Mouse (Mus musculus) heart, embryonic 15.5 days (tissue): ENCODE data around the gene B4galt5. TPM values are rescaled to one million over a fixed set of nuclear protein-coding genes. Genes with fewer than 3 reads are reported as not detected.

Experiments used
- ATAC-seq: fragments of 200-750 bp; cut with Nextera tagmentation; replicated peaks from 2 replicates; pipeline ENCODE4 v1.8.0; 2017; ENCODE audit warnings: low read depth, moderate TSS enrichment; ENCODE audit not compliant: insufficient number of reproducible peaks, insufficient read depth, low FRiP score
- H3K27ac ChIP-seq: fragments of 300-500 bp; sonication (generic); 2 replicates; pipeline ENCODE4 v1.5.1; 2015; ENCODE audit warnings: mild to moderate bottlenecking, inconsistent platforms
- H3K27me3 ChIP-seq: fragments of 300-500 bp; sonication (generic); 2 replicates; pipeline ENCODE4 v1.6.1; 2015; ENCODE audit warnings: inconsistent platforms
- H3K36me3 ChIP-seq: fragments of 300-500 bp; sonication (generic); 2 replicates; pipeline ENCODE4 v1.6.1; 2015; ENCODE audit warnings: mild to moderate bottlenecking, inconsistent platforms
- H3K4me1 ChIP-seq: fragments of 300-500 bp; sonication (generic); replicated peaks from 2 replicates; pipeline ENCODE4 v1.6.1; 2015; ENCODE audit warnings: inconsistent platforms
- H3K4me2 ChIP-seq: fragments of 300-500 bp; sonication (generic); 2 replicates; pipeline ENCODE4 v1.6.1; 2015; ENCODE audit warnings: inconsistent platforms, mild to moderate bottlenecking, moderate library complexity
- H3K4me3 ChIP-seq: fragments of 300-500 bp; sonication (generic); 2 replicates; pipeline ENCODE4 v1.5.1; 2015; ENCODE audit warnings: mild to moderate bottlenecking, inconsistent platforms
- H3K9ac ChIP-seq: fragments of 300-500 bp; sonication (generic); 2 replicates; pipeline ENCODE4 v1.6.1; 2015; ENCODE audit warnings: mild to moderate bottlenecking, inconsistent platforms
- H3K9me3 ChIP-seq: fragments of 300-500 bp; sonication (generic); replicated peaks from 2 replicates; pipeline ENCODE4 v1.6.1; 2016; ENCODE audit warnings: inconsistent platforms
- WGBS: fragments of 180-500 bp; shearing (Covaris S2); methylation state at CpG from one replicate; pipeline ENCODE4 v1.1.7; 2015; ENCODE audit warnings: mixed read lengths; 5-methylcytosine and 5-hydroxymethylcytosine counted together
- polyA plus RNA-seq: library from polyadenylated mRNA; unstranded; fragments of >200 nt; fragmentation: Nextera tagmentation; extraction: Ambion mirVana; gene quantifications from 2 replicates; pipeline ENCODE4 v1.2.1, GENCODE M21; 2015

The B4galt5 gene
- polyA plus RNA-seq, 1 experiment from 2014 or later: 12.7 TPM

DNA sequence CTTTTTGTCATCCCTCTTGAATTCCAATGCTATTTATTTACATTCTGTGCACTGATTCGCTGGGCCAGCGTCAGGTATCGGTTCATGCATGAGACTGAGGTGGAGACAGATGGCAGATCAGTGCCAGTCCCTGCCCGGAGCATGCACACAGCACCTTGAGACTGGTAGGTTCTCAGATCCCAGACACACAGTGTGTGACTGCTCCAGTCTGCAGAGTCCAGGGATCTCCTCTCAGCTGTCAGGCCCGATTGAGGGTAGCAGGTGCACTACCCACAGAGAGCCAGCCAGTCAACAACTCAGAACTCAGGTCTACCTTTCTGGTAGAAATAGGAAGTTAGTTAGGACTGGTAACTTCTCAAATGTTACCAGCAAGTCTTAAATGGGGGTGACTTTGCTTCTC is 18.4 kb downstream of the B4galt5 start:
- H3K9me3 ChIP-seq: no peaks in the 10 kb centered on the region
- no peaks in the 10 kb centered on the region for H3K36me3 ChIP-seq
- H3K4me2 ChIP-seq: no peak overlapping the region
- WGBS: 84% methylated on average over 5 of the region's 5 CpGs
- H3K4me1 ChIP-seq: peaks cover 40% of the 10 kb centered on the region
- H3K27me3 ChIP-seq: no peaks in the 10 kb centered on the region
- no peak overlapping the region for H3K27ac ChIP-seq
- no peak overlapping the region for H3K9ac ChIP-seq
- no peak overlapping the region for H3K4me3 ChIP-seq
- ATAC-seq: no peak

DNA sequence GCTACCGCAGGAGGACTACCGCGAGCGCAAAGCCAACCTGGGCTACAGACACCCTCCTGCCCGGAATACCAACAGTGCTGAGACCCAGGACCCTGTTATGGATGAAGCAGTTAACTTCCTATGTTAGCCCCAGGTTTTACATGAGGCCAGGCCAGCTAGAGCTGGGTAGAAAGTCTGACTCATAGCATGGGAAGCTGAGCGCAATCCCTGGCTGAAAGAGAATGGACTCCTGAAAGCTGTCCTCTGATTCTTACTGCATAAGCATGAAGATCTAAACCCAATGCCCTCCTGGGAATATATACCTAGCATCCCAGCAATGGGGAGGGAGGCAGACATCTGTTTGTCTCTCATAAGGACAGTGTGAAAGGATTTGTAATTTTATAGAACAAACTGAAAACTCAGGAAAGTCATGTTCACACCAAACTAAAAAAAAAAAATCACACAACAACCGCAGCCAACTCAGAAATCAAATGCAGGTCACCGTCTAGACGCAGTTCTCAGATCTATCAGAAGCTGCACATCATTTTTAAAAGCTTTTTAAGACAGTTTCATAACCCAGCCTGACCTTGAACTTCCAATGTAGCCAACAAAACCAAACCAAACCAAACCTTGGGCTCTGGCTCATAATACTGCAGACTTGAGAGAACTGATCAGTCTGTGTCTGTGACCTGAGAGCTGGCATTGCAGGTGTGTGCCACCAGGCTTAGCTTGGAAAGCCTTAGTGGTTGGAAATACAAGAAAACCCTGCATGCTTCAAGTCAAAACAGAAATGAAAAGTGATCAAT is 19.3 kb downstream of the B4galt5 start:
- H3K9me3 ChIP-seq: no peaks in the 10 kb centered on the region
- H3K4me3 ChIP-seq: no peak overlapping the region
- no peaks in the 10 kb centered on the region for H3K27me3 ChIP-seq
- WGBS: 86% methylated on average over 9 of the region's 9 CpGs
- peaks cover 37% of the 10 kb centered on the region for H3K4me1 ChIP-seq
- H3K36me3 ChIP-seq: no peaks in the 10 kb centered on the region
- H3K4me2 ChIP-seq: no peak overlapping the region
- no peak overlapping the region for H3K27ac ChIP-seq
- H3K9ac ChIP-seq: no peak overlapping the region
- ATAC-seq: no peak

DNA sequence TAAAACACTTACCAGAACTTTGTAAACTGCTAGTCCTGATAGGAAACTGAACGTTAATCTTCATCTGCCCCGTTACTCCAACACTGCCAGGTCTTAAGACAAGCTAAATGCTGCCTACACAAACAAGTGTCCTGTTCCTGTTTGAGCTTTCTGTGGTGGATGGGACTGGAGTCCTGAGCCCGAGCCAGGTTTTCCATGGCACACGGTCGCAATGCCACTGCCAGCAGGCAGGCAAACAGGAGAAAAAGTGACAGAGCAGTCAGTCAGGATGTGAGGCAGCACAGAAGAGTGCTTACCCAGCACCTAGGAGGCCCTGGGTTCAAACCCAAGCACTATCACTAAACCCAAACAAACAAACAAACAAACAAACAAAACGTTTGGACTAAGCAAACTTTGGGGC is 20.6 kb downstream of the B4galt5 start:
- Histone ChIP-seq H3K4me1 (peaks cover 45% of the 10 kb centered on the region), H3K27me3 (no peaks in the 10 kb centered on the region), H3K9ac (no peak overlapping the region), H3K9me3 (no peaks in the 10 kb centered on the region), H3K4me3 (no peak overlapping the region), H3K27ac (no peak overlapping the region), H3K4me2 (no peak overlapping the region), H3K36me3 (no peaks in the 10 kb centered on the region)
- WGBS: 80% methylated on average over 6 of the region's 6 CpGs
- ATAC-seq: no peak

DNA sequence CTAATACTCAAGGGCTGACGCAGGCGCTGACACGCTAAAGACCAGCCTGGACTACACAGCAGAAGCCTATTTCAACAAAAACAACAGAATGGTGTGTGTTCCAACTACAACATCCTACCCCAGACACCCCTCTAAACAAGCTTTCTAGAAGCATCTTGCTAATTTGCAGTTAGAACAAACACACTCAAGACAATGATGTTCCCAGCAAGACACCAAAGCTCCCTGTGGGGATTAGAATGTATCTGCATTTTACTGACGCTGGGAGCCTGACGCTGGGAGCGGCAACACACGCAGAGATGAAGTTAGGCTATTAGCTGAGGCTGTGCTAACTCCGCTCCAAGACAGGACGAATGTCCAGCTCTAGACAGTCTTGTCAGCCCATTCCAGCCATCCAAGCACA is 22.4 kb downstream of the B4galt5 start:
- WGBS: 73% methylated on average over 9 of the region's 9 CpGs
- peaks cover 41% of the 10 kb centered on the region for H3K4me1 ChIP-seq
- no peak for ATAC-seq

DNA sequence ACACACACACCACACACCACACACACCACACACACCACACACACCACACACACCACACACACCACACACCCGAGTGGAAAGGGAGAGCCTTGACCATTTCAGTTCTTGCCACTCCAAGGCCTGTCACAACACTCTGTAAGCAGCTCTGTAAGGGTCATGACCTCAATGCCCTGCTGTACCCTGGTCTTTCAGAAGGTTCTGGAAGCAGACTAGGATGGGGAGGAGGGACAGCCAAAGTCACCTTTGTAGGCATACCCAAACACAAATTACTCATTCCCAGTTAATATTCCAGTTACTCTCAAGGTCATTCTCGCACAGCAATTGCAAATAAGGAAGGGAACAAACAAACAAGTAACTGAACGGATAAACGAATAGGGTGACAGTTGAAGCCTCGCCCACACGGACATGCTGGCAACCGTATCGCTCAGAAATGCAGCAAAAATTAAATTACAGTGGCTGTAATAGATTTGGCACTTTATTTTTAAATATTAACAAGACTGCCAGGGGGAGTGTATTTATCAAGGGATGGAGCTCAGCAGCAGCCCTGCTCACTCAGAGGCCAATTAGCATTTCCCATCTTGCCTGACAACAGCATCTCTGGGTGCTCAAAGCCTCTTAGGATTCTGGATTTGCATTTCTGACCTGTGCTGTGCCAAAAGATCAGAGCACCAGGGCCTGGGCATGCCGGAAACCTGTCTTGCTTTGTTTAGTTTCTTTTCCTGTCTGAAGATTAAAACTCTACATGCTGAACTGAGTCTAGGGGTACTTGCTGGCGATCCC is 24.6 kb downstream of the B4galt5 start:
- Histone ChIP-seq H3K27me3 (no peaks in the 10 kb centered on the region), H3K4me2 (no peak overlapping the region), H3K9ac (no peak overlapping the region), H3K36me3 (no peaks in the 10 kb centered on the region), H3K4me3 (no peak overlapping the region), H3K27ac (0 out of 2 replicates have a peak overlapping the region, but pooled peaks have one; percentile 21), H3K9me3 (no peaks in the 10 kb centered on the region), H3K4me1 (peaks cover 24% of the 10 kb centered on the region)
- no peak for ATAC-seq
- 81% methylated on average over 10 of the region's 10 CpGs for WGBS

More for the DNA sequence above, 22.4 kb downstream of the B4galt5 start:
- H3K4me3 ChIP-seq: no peak overlapping the region
- H3K9me3 ChIP-seq: no peaks in the 10 kb centered on the region
- H3K9ac ChIP-seq: no peak overlapping the region
- H3K27ac ChIP-seq: no peak overlapping the region
- H3K27me3 ChIP-seq: no peaks in the 10 kb centered on the region
- no peaks in the 10 kb centered on the region for H3K36me3 ChIP-seq
- H3K4me2 ChIP-seq: no peak overlapping the region

DNA sequence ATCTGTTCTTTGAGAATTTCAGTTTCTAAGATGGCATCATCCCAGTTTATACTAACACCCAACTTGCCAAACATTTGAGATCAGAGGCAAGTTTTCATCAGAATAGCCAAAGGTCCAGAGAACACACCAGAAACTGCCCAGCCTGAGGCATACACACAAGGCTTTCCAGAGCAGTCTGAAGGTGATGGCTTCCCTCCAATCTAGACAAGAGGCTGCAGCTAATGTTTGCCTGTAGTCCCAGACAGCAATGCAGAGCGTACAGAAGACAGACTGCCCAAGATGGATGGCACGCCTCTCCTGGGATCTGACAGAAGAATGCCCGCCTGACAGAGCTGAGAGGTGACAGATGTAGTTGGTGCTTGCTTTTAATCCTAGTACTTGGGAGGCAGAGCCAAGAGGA is 25.9 kb downstream of the B4galt5 start:
- Histone ChIP-seq H3K27ac (no peak overlapping the region), H3K9ac (no peak overlapping the region), H3K36me3 (no peaks in the 10 kb centered on the region), H3K4me2 (no peak overlapping the region), H3K27me3 (no peaks in the 10 kb centered on the region), H3K9me3 (no peaks in the 10 kb centered on the region), H3K4me1 (peaks cover 32% of the 10 kb centered on the region), H3K4me3 (no peak overlapping the region)
- no peak for ATAC-seq
- 43% methylated on average over 3 of the region's 3 CpGs for WGBS

DNA sequence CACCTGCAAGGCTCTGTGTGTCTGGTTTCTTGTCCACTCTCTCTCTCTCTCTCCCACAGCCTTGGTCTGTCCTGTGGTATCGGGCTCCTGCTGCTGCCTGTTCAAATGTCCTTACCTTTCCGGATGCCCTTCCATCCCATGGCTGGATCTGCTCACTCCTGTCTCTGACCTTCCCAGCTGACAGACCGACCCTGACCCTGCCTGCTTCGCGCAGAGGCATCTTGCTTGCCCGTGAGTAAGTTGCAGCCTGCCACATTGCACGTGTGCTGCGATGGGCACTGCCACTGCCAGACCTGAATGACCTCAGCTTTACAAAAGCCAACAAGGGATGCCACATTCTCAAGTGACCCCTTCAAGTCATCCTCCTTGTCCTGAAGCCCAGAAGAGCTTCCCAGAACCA is 27.6 kb downstream of the B4galt5 start:
- Histone ChIP-seq H3K9me3 (no peaks in the 10 kb centered on the region), H3K27ac (no peak overlapping the region), H3K4me2 (no peak overlapping the region), H3K4me3 (no peak overlapping the region), H3K9ac (no peak overlapping the region), H3K36me3 (no peaks in the 10 kb centered on the region), H3K27me3 (no peaks in the 10 kb centered on the region), H3K4me1 (peaks cover 43% of the 10 kb centered on the region)
- no peak for ATAC-seq
- 84% methylated on average over 8 of the region's 8 CpGs for WGBS

DNA sequence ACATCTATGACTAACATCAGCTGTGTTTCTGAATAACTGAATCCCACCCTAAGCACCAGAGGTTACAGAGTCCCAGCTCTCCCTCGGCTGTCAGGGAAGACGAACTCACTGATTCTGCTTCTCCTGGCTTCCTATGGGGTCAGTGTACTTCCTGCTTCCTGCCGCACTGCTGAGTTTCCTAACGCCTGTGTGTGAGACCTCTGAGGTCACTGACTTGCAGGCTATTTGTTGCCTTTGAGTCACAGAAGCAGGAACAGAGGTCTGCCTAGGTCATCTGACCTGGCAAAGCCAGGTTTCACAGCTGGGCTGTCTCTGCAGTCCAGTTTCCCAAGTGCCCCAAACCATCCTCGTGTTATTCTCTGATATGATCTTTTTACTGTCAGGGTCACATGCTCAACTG is 30.0 kb downstream of the B4galt5 start:
- H3K4me1 ChIP-seq: peaks cover 55% of the 10 kb centered on the region
- H3K9me3 ChIP-seq: no peaks in the 10 kb centered on the region
- H3K4me3 ChIP-seq: no peak overlapping the region
- no peak overlapping the region for H3K4me2 ChIP-seq
- no peaks in the 10 kb centered on the region for H3K36me3 ChIP-seq
- ATAC-seq: no peak; the same call in 1 of the 2 replicates
- 28% methylated on average over 5 of the region's 5 CpGs for WGBS
- peak overlapping the region; percentile 25; the same call in 1 of the 2 replicates for H3K27ac ChIP-seq
- no peaks in the 10 kb centered on the region for H3K27me3 ChIP-seq
- no peak overlapping the region for H3K9ac ChIP-seq

DNA sequence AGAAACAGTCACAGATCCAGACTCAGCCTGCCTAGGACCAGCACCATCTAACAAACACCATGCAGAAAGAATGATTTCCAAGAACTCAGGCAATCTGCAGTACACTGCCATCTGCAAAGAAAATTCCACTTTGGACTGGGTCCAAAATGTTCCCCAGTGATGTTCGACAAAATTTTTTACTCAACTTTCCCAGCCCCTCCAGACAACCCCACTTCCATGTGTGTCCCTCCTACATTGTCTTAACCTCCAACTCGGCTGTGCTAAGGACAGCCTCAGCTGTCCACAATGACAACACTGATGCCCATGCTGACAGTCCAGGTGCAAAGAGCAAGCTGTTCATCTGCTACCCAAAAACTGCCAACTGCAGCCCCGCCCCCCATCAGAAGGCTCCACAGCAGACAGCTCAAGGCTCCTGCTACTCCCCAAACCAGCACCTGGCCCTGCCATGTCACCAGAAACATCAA is 32.2 kb downstream of the B4galt5 start:
- Histone ChIP-seq H3K27ac (no peak overlapping the region), H3K27me3 (no peaks in the 10 kb centered on the region), H3K9ac (no peak overlapping the region), H3K4me1 (peaks cover 53% of the 10 kb centered on the region), H3K36me3 (no peaks in the 10 kb centered on the region), H3K9me3 (no peaks in the 10 kb centered on the region), H3K4me3 (no peak overlapping the region), H3K4me2 (no peak overlapping the region)
- no peak for ATAC-seq
- 51% methylated on average over 3 of the region's 3 CpGs for WGBS

DNA sequence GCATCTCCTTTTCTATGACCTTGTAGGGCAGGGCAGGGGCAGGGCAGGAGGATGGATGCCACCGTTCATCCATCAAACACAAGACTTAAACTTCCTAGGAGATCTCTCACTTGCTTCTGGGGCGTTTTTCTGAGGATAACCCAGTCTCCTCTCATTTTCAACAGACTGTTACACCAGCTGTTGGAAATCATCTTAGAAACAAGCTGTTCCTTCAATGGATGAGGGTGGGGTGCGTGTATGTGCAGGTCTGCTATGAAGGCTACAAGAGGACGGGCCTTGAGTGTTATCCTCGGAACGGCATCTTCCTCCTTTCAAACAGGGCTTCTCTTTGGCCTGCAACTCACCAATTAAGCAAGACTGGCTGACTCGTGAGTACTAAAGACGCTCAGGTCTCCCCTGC is 34.5 kb downstream of the B4galt5 start:
- Histone ChIP-seq H3K36me3 (peaks cover 1% of the 10 kb centered on the region; the same call in 1 of the 2 replicates), H3K27ac (peak overlapping the region; percentile 62), H3K4me1 (peaks cover 51% of the 10 kb centered on the region), H3K4me3 (no peak overlapping the region), H3K27me3 (no peaks in the 10 kb centered on the region), H3K9ac (no peak overlapping the region), H3K9me3 (no peaks in the 10 kb centered on the region), H3K4me2 (no peak overlapping the region)
- 79% methylated on average over 8 of the region's 8 CpGs for WGBS
- no peak for ATAC-seq

DNA sequence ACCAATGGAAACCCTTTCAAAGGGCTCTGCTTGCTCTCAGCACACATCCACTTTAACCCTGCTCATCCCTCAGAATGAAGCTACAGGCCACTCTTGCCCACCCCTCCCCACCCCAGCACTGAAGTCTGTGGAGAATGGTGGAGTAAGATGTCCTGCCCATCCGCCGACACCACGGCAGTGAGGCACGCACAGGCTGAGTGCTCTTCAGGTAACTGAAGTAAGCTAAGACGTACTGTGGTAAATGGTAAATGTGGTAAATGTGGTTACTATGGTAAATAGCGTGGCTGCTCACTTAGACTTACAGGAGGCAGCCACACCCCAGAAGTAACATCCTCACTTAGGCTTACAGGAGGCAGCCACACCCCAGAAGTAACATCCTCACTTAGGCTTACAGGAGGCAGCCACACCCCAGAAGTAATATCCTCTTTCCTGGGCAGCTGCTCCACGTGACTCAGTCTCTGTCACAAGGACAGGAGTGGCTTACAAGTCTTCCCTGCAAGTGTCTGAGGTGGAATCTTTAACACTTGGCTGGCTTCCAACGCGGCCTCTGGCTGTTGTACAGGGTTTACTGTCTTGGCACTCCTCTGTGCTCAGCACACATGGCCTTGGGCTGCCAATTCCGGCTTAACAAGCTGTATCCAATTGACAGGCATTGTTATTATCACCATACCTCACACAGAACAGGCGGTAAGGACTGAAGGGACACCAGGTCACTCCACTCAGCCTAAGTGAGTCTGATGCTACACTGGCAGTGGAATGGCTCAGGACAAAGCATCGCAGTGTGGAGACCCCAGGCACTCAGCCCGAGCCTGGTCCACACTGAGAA is 35.3 kb downstream of the B4galt5 start:
- Histone ChIP-seq H3K27me3 (no peaks in the 10 kb centered on the region), H3K9me3 (no peaks in the 10 kb centered on the region), H3K4me1 (peaks cover 46% of the 10 kb centered on the region), H3K36me3 (peaks cover 9% of the 10 kb centered on the region; the same call in 1 of the 2 replicates), H3K4me2 (no peak overlapping the region), H3K27ac (peak overlapping the region; percentile 62), H3K9ac (no peak overlapping the region), H3K4me3 (no peak overlapping the region)
- WGBS: 49% methylated on average over 13 of the region's 13 CpGs
- peak; percentile 69 for ATAC-seq
